Mouse (Mus musculus) liver, adult 2 months (tissue): ENCODE results near the gene Rhoq.

Source experiments
- CTCF ChIP-seq: fragments of 200-500 bp; IDR thresholded peaks from 2 replicates; pipeline ENCODE4 v1.5.1; 2011; ENCODE audit warnings: low read depth, low read length, control low read depth
- POLR2A ChIP-seq: fragments of 200-500 bp; IDR thresholded peaks from 2 replicates; pipeline ENCODE4 v1.6.1; 2011; ENCODE audit warnings: low read length, control low read depth; ENCODE audit not compliant: insufficient read depth; ENCODE audit errors: extremely low read depth

DNA sequence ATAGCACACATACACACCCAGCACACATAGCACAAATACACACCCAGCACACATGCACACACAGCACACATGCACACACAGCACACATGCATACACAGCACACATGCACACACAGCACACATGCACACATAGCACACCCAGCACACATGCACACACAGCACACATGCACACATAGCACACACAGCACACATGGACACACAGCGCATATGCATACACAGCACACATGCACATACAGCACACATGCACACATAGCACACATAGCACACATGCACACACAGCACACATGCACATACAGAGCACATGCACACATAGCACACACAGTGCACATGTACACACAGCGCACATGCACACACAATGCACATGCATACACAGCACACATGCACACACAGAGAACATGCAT, 18.8 kb downstream of the Rhoq start:
- no peak for TF ChIP-seq POLR2A
- no peak for TF ChIP-seq CTCF
